Mouse (Mus musculus): ENCODE data around the gene Arhgap15. TPM values are rescaled to one million over a fixed set of nuclear protein-coding genes. Genes with fewer than 3 reads are reported as not detected.

The Arhgap15 gene
- total and polyA plus RNA-seq, 3 experiments = 16.6 to 40.3 (median 19.8) TPM

DNA sequence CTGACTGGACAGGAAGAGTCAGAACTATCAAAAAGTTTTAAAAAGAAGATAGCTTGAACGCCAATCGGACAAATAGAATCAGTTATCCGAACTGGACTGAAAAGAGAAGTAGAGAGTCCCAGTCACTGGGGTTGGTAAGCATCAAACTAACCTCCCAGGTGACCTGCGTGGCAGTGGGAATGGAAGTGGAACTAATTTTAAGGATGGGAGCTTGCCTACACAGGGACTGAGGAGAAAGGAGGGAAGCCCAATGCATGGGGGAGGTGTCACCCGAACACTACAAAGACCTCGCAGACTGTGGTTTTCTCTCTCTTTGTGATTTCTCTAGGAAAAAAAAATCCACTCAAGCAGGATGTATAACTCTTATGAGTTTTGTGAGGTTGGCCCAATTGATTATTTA is 469.2 kb downstream of the Arhgap15 start:
- in situ Hi-C loops (cut with MboI; ENCODE audit: low pct_ligation_motif_present, low pct_unique_long_range_greater_than_20kb, low sequenced_read_pairs) (no loop called here), dilution Hi-C loops (cut with MboI; ENCODE audit: extremely low pct_ligation_motif_present, extremely low pct_unique_long_range_greater_than_20kb, low sequenced_read_pairs) (no loop called here)
- H3K36me3 ChIP-seq (replicated peaks in 1 of 2; ENCODE audit: control insufficient read depth in 1 of 2, insufficient read depth in 1 of 2, low read length in 1 of 2) = peaks cover 0 to 1% of the 10 kb centered on the region in 2 experiments
- peaks cover 0 to 22% of the 10 kb centered on the region in 2 experiments; a peak in 3 of 4 replicates for H3K4me1 ChIP-seq (ENCODE audit: control insufficient read depth in 1 of 2, insufficient read depth in 2 of 2)
- DNase-seq (ENCODE audit: extremely low read depth) = no peak
- no peak overlapping the region for H3K9ac ChIP-seq (ENCODE audit: insufficient read depth, low read depth)
- H3K9me3 ChIP-seq (replicated peaks; ENCODE audit: low read length) = no peaks in the 10 kb centered on the region
- no peaks in the 10 kb centered on the region for H3K27me3 ChIP-seq (replicated peaks)
- no peak overlapping the region for H3K4me3 ChIP-seq (replicated peaks in 1 of 3; ENCODE audit: low read depth in 2 of 3, low read length in 2 of 3, poor library complexity in 1 of 3)
- no peak overlapping the region for H3K27ac ChIP-seq (ENCODE audit: insufficient read depth, low read depth)
- TF ChIP-seq ETS1 (conservative IDR thresholded peaks at IDR 0.05; ENCODE audit: low read depth, low read length) = no peak
- TF ChIP-seq USF2 (conservative IDR thresholded peaks at IDR 0.05; ENCODE audit: low read depth, low read length) = no peak
- TF ChIP-seq TCF12 (IDR thresholded peaks at IDR 0.05; ENCODE audit: low read depth, low read length) = no peak
- no peak for TF ChIP-seq GABPA (IDR thresholded peaks at IDR 0.05; ENCODE audit: insufficient replicate concordance, low read depth, low read length)
- no peak for TF ChIP-seq POLR2AphosphoS2 (IDR thresholded peaks at IDR 0.05; ENCODE audit: low read depth, low read length)
- TF ChIP-seq CHD2 (IDR thresholded peaks at IDR 0.05; ENCODE audit: low read length) = no peak
- no peak for TF ChIP-seq TBP (conservative IDR thresholded peaks at IDR 0.05; ENCODE audit: low read depth, low read length)
- no peaks in the 10 kb centered on the region for H3K79me2 ChIP-seq (replicated peaks; ENCODE audit: control insufficient read depth, extremely low read depth, insufficient read depth, poor library complexity, severe bottlenecking)
- H3K4me2 ChIP-seq (ENCODE audit: insufficient read depth, low read depth, poor library complexity, severe bottlenecking) = no peak overlapping the region

DNA sequence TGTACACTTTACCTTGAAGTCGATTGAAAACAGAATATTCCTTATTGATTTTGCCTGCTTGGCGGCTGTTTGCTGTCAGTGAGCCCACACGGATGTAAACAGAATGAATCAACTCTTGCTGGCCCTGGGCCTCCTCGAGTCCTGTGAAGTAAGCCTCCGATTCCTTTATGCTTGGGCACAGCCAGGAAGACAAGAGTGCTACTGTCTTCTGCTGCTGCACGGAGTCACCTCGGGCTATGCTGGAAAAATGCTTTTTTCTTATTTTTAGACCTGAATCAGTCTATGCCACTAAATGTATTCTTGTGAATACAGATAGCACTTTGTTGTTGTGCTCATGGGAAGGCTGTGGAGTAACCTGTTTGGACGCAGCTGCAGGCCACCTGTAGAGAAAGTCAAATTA is 469.7 kb downstream of the Arhgap15 start:
- Histone ChIP-seq H3K27me3 (replicated peaks) (no peaks in the 10 kb centered on the region), H3K9me3 (replicated peaks; ENCODE audit: low read length) (no peaks in the 10 kb centered on the region), H3K4me2 (ENCODE audit: insufficient read depth, low read depth, poor library complexity, severe bottlenecking) (peak overlapping the region; percentile 12; the same call in 1 of the 2 replicates), H3K9ac (ENCODE audit: insufficient read depth, low read depth) (no peak overlapping the region), H3K79me2 (replicated peaks; ENCODE audit: control insufficient read depth, extremely low read depth, insufficient read depth, poor library complexity, severe bottlenecking) (no peaks in the 10 kb centered on the region), H3K4me1 (ENCODE audit: control insufficient read depth in 1 of 2, insufficient read depth in 2 of 2) (peaks cover 0 to 22% of the 10 kb centered on the region in 2 experiments; a peak in 3 of 4 replicates), H3K27ac (ENCODE audit: insufficient read depth, low read depth) (no peak overlapping the region), H3K36me3 (replicated peaks in 1 of 2; ENCODE audit: control insufficient read depth in 1 of 2, insufficient read depth in 1 of 2, low read length in 1 of 2) (no peaks in the 10 kb centered on the region), H3K4me3 (replicated peaks in 1 of 3; ENCODE audit: low read depth in 2 of 3, low read length in 2 of 3, poor library complexity in 1 of 3) (no peak overlapping the region)
- peak; percentile 24 for DNase-seq (ENCODE audit: extremely low read depth)
- in situ Hi-C loops (cut with MboI; ENCODE audit: low pct_ligation_motif_present, low pct_unique_long_range_greater_than_20kb, low sequenced_read_pairs) = no loop called here
- dilution Hi-C loops (cut with MboI; ENCODE audit: extremely low pct_ligation_motif_present, extremely low pct_unique_long_range_greater_than_20kb, low sequenced_read_pairs) = no loop called here
- TF ChIP-seq NRF1 (IDR thresholded peaks at IDR 0.05; ENCODE audit: low read depth, low read length) = no peak
- no peak for TF ChIP-seq SMC3 (IDR thresholded peaks at IDR 0.05; ENCODE audit: low read depth, low read length)
- no peak for TF ChIP-seq BHLHE40 (IDR thresholded peaks at IDR 0.05; ENCODE audit: low read depth, low read length)
- TF ChIP-seq MAZ (IDR thresholded peaks at IDR 0.05; ENCODE audit: low read depth, low read length) = no peak
- no peak for TF ChIP-seq MXI1 (IDR thresholded peaks at IDR 0.05; ENCODE audit: low read depth, low read length)
- TF ChIP-seq TCF12 (IDR thresholded peaks at IDR 0.05; ENCODE audit: low read depth, low read length) = 0 out of 2 replicates have a peak, but pooled peaks have one; percentile 73
- no peak for TF ChIP-seq POLR2A (IDR thresholded peaks at IDR 0.05; ENCODE audit: low read depth, low read length)
- no peak for TF ChIP-seq IRF4 (IDR thresholded peaks at IDR 0.05; ENCODE audit: low read depth, low read length)
- no peak for TF ChIP-seq ZNF384 (IDR thresholded peaks at IDR 0.05; ENCODE audit: low read depth, low read length)
- 0 out of 2 replicates have a peak, but pooled peaks have one; percentile 44 for TF ChIP-seq EP300 (IDR thresholded peaks at IDR 0.05; ENCODE audit: low read length)
- TF ChIP-seq CHD2 (IDR thresholded peaks at IDR 0.05; ENCODE audit: low read length) = no peak
- TF ChIP-seq PAX5 (IDR thresholded peaks at IDR 0.05; ENCODE audit: low read length) = no peak
- no peak for TF ChIP-seq MAFK (IDR thresholded peaks at IDR 0.05; ENCODE audit: insufficient replicate concordance, low read length)
- TF ChIP-seq MYC (IDR thresholded peaks at IDR 0.05; ENCODE audit: low read depth, low read length) = no peak

Measured in CH12.LX (cell line).